Mouse (Mus musculus) neural tube, embryonic 14.5 days (tissue): ENCODE measurements at regions not wholly inside any gene's neighbourhood (a gene's known extent, or its start where the extent isn't known, plus 50 kb on each side); places are given as distances from the start of the nearest gene placed in this dataset.

Experiments used
- ATAC-seq: fragments of 200-750 bp; cut with Nextera tagmentation; 2 replicates; pipeline ENCODE4 v1.8.0; 2017; ENCODE audit warnings: low read depth, mild to moderate bottlenecking, moderate TSS enrichment, moderate library complexity
- H3K27ac ChIP-seq: fragments of 300-500 bp; sonication (generic); 2 replicates; pipeline ENCODE4 v1.5.1; 2014; ENCODE audit warnings: low read depth, mild to moderate bottlenecking, control low read depth, low read length, moderate library complexity, mixed read lengths
- H3K27me3 ChIP-seq: fragments of 300-500 bp; sonication (generic); 2 replicates; pipeline ENCODE4 v1.6.1; 2014; ENCODE audit warnings: low read length; ENCODE audit not compliant: control insufficient read depth, insufficient read depth
- H3K36me3 ChIP-seq: fragments of 300-500 bp; sonication (generic); 2 replicates; pipeline ENCODE4 v1.6.1; 2014; ENCODE audit warnings: low read length, mixed read lengths; ENCODE audit not compliant: control insufficient read depth, insufficient read depth
- H3K4me1 ChIP-seq: fragments of 300-500 bp; sonication (generic); 2 replicates; pipeline ENCODE4 v1.6.1; 2014; ENCODE audit warnings: low read length; ENCODE audit not compliant: control insufficient read depth, insufficient read depth
- H3K4me2 ChIP-seq: fragments of 300-500 bp; sonication (generic); 2 replicates; pipeline ENCODE4 v1.6.1; 2014; ENCODE audit warnings: mild to moderate bottlenecking, low read depth, low read length, control low read depth
- H3K4me3 ChIP-seq: fragments of 300-500 bp; sonication (generic); 2 replicates; pipeline ENCODE4 v1.5.1; 2014; ENCODE audit warnings: low read depth, low read length, control low read depth, mixed read lengths
- H3K9ac ChIP-seq: fragments of 300-500 bp; sonication (generic); replicated peaks from 2 replicates; pipeline ENCODE4 v1.6.1; 2014; ENCODE audit warnings: low read depth, mild to moderate bottlenecking, control low read depth, low read length, mixed read lengths
- H3K9me3 ChIP-seq: fragments of 300-500 bp; sonication (generic); 2 replicates; pipeline ENCODE4 v1.6.1; 2016; ENCODE audit warnings: low read length; ENCODE audit not compliant: control insufficient read depth
- WGBS: fragments of 180-500 bp; shearing (Covaris S2); extraction: QIAGEN DNeasy Blood & Tissue Kit; methylation state at CpG from one replicate; pipeline ENCODE4 v1.1.7; 2014; 5-methylcytosine and 5-hydroxymethylcytosine counted together

DNA sequence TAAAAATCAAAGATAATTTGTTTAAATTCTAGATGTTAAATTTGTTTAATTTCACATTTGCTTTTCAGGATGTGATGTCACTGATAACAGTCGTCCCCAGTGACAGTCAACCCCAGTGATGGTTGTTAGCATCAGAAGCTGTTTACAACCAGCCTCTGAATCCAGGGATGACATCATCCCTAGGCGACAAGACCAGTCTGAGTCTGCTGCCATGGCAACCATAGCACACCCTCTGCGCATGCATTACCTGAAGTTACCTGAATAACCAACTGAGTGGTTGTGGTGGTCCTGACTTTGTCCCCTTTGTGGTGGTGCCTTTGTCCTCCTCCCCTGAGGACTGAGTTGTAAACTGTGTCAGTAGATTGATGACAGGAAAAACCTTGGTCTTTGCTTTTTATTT, 92.0 kb upstream of the Zfp644 start:
- H3K4me3 ChIP-seq: no peak overlapping the region
- no peaks in the 10 kb centered on the region for H3K9me3 ChIP-seq
- WGBS: 44% methylated on average over 3 of the region's 3 CpGs
- H3K27ac ChIP-seq: no peak overlapping the region
- no peaks in the 10 kb centered on the region for H3K36me3 ChIP-seq
- no peak overlapping the region for H3K9ac ChIP-seq
- H3K27me3 ChIP-seq: no peaks in the 10 kb centered on the region
- H3K4me1 ChIP-seq: no peaks in the 10 kb centered on the region
- 0 out of 2 replicates have a peak, but pooled peaks have one; percentile 32 for ATAC-seq
- H3K4me2 ChIP-seq: no peak overlapping the region

DNA sequence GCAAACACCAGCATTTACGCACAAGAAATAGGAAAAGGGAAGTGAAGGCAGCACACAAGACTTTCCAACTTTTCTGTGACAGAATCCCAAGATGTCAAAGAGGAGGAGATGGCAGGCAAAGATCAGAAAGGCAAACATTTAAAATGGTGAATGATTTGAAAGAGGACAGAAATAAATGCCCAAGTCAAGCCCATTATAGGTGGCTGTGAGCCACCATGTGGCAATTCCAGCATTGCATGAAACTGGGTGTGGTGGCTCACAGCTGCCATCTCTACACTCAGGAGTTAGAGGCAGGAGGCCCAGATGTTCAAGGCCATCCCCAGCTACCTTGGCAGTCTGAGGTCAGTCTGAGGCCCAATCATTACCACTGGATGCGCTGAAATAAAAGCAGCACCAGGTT, 88.0 kb upstream of the Zfp644 start:
- no peaks in the 10 kb centered on the region for H3K9me3 ChIP-seq
- no peak for ATAC-seq
- H3K4me1 ChIP-seq: no peaks in the 10 kb centered on the region
- H3K36me3 ChIP-seq: no peaks in the 10 kb centered on the region
- no peak overlapping the region for H3K9ac ChIP-seq
- H3K27me3 ChIP-seq: no peaks in the 10 kb centered on the region
- WGBS: 80% methylated on average over 2 of the region's 2 CpGs
- no peak overlapping the region for H3K27ac ChIP-seq
- no peak overlapping the region for H3K4me3 ChIP-seq
- no peak overlapping the region for H3K4me2 ChIP-seq

DNA sequence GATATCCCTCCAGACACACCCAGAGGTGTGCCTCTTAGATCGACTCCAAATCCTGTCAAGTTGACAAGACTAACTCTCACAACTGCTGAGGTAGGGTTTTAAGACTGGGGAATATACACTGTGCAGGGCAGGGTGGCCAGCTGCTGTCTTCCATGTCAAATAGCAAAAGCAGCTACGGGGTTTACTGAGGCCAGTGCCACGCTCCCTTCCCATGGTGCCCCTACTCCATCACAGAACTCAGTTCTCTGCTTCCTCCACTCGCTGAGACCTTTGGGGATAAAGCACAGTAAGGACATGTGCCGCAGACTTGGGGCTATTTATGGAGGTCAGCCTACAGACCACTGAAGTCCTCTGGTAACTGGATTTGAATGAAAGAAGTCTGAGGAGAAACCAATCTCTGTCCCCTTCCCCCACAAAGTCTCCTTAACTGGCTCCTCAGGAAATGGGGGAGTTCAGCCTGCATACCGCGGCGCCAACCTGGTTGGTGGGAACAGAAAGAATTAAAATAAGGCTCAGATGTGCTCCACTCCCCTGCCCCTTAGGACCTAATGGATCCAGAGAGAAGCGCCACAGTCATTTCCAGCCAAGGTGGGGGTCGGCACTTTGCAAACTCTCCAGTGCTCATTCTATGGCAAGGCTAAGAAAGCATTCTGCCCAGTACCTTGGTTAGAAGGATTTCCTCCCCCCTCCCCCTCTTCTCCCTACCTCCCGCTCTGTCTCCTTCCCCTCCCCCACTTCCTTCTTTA, 87.0 kb upstream of the Zfp644 start:
- no peaks in the 10 kb centered on the region for H3K36me3 ChIP-seq
- peak overlapping the region; percentile 35; the same call in 1 of the 2 replicates for H3K4me2 ChIP-seq
- no peak overlapping the region for H3K4me3 ChIP-seq
- ATAC-seq: no peak
- H3K9me3 ChIP-seq: no peaks in the 10 kb centered on the region
- H3K27me3 ChIP-seq: no peaks in the 10 kb centered on the region
- H3K27ac ChIP-seq: no peak overlapping the region
- 22% methylated on average over 11 of the region's 11 CpGs for WGBS
- H3K4me1 ChIP-seq: no peaks in the 10 kb centered on the region
- H3K9ac ChIP-seq: no peak overlapping the region

DNA sequence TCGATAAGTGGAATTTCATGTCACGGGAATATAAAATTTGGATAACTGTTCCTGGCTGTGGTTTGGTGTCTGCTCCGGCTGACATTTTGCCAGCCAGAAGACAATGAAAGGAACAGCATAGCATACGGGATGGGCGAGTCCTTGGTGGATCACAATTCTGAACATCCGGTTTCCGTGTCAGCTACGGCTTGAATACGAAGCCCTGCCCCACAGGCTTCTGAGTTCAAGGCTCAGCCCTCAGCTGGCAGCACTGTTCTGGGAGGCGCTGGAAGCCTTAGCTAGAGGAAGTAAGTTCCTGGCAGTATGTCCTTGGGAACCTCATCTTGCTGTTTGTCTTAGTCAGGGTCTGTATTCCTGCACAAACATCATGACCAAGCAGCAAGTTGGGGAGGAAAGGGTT, 83.7 kb upstream of the Zfp644 start:
- no peak for ATAC-seq
- Histone ChIP-seq H3K36me3 (no peaks in the 10 kb centered on the region), H3K4me1 (no peaks in the 10 kb centered on the region), H3K27me3 (no peaks in the 10 kb centered on the region), H3K27ac (no peak overlapping the region), H3K9me3 (no peaks in the 10 kb centered on the region), H3K9ac (no peak overlapping the region), H3K4me2 (no peak overlapping the region), H3K4me3 (no peak overlapping the region)
- 93% methylated on average over 10 of the region's 10 CpGs for WGBS

DNA sequence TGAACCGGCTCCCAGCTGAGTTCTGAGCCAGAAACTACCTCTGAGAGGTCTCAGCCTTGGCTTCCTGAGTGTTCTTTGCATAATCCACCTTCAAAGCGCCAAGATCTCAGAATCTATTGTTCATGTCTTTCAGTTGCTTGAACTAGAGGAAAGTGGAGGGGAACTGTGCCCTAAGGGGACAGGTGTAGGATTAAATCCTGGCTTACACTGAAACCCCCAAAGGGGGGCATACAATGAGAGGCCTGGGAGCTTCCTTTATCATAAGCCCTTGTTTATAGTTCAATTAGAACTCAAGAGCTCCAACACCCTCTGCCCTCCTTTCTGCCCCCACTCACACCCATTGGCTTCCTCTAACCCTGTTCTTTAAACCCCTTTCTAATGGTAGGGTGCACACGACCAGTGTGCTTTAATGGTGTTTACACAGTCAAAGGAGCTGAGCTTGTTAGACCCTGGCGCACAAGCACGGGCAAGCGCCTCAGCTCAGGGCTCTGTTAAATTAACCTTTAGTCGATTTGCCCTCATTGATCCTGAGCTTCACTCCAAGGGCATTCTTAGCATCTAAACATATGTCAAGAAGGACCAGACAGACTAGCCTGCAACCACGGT, 81.2 kb upstream of the Zfp644 start:
- no peak for ATAC-seq
- no peak overlapping the region for H3K27ac ChIP-seq
- H3K4me2 ChIP-seq: no peak overlapping the region
- H3K9me3 ChIP-seq: no peaks in the 10 kb centered on the region
- H3K9ac ChIP-seq: no peak overlapping the region
- no peaks in the 10 kb centered on the region for H3K36me3 ChIP-seq
- H3K4me1 ChIP-seq: 0 out of 2 replicates have a peak, but pooled peaks cover under 1% of the 10 kb centered on the region
- H3K4me3 ChIP-seq: no peak overlapping the region
- no peaks in the 10 kb centered on the region for H3K27me3 ChIP-seq
- WGBS: 45% methylated on average over 8 of the region's 8 CpGs

DNA sequence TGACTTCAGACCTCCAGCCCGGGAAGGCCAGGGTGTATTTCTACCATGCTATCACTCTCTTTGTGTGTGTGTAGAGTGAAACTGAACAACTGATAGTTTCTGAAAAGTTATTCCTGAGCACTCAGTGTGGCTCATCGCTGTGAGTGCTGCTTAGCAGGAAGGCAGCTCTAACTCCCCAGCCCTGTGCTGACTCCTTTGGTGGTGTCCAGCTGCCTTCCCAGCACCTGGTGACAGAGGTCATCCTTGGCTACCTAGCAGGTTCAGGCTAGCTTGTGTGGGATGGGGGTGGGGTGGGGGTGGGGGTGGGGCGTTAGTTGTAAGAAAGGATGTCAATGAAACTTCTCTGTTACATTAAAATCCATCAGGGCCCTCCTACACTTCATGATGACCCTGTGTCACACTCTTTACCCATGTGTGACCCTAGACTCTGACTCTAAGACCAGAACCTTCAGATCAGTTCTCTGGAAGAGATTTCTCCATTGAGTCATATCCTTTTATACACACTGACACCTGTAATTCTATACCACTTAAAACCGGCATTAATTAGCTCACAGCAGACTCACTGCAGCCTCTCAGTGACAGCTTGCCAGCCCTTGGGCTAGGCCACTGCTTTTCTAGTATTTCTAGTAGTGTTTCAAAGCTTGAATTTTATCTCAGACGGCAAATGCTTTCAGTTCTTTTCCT, 78.1 kb upstream of the Zfp644 start:
- 0 out of 2 replicates have a peak, but pooled peaks cover 3% of the 10 kb centered on the region for H3K4me1 ChIP-seq
- no peak for ATAC-seq
- H3K4me3 ChIP-seq: no peak overlapping the region
- H3K4me2 ChIP-seq: no peak overlapping the region
- no peaks in the 10 kb centered on the region for H3K9me3 ChIP-seq
- H3K9ac ChIP-seq: no peak overlapping the region
- H3K27ac ChIP-seq: no peak overlapping the region
- no peaks in the 10 kb centered on the region for H3K36me3 ChIP-seq
- no peaks in the 10 kb centered on the region for H3K27me3 ChIP-seq
- 66% methylated on average over 5 of the region's 5 CpGs for WGBS

DNA sequence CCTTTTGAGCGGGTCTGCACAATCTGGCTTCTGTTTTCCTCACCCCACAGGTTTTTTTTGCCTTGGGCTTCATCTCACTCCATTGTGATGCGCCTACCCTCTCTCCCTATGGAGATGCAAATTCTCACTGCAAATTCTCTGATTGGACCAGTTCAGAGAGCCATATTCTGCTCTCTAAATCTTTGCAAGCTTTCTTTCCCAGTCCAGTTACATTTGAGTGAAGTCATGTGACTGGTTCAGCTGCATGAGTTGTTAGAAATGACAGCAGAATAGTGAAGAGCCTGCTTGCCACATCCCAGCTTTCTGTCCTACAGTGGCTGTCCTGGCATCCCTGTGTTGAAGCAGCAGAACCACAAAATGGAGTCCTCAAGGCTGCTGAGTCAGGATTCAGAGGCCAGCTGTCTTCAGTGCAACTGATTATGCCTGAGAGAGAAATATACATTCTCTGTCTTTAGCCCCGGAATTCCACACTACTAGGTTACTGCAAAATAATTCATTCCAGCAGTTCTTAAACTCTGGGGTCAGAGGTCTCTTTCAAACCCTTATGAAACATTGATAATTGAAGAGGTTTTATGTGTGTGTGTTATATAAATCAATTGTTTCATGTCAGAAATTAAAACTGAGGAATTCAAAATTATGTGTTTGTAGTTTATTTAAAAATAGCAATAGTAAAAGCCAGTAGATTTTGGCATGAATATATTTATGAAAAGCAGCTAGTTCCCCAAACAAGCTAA, 76.3 kb upstream of the Zfp644 start:
- H3K4me3 ChIP-seq: no peak overlapping the region
- no peak overlapping the region for H3K4me2 ChIP-seq
- no peak overlapping the region for H3K9ac ChIP-seq
- peak overlapping the region; percentile 28; the same call in 1 of the 2 replicates for H3K27ac ChIP-seq
- 0 out of 2 replicates have a peak, but pooled peaks cover 3% of the 10 kb centered on the region for H3K4me1 ChIP-seq
- no peaks in the 10 kb centered on the region for H3K9me3 ChIP-seq
- H3K36me3 ChIP-seq: no peaks in the 10 kb centered on the region
- no peaks in the 10 kb centered on the region for H3K27me3 ChIP-seq
- 23% methylated on average over 3 of the region's 3 CpGs for WGBS
- no peak; the same call in 1 of the 2 replicates for ATAC-seq

DNA sequence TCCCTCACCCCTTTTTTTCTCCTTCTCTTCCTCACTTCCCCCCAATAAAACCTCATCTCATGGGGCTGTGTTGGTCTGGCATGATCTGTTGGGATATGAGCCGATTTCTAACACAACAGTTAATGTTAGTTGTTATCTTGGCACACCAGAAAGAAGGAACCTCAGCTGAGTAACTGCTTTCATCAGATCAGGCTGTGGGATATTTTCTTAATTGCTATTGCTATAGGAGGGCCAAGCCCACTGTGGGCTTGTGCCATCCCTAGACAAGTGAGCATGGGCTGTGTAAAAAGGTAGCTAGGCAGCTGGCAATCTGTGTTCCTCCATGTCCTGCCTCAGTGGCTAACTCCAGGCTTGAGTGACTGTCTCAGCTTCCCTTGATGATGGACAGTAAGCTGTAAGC, 73.9 kb upstream of the Zfp644 start:
- H3K4me2 ChIP-seq: no peak overlapping the region
- 0 out of 2 replicates have a peak, but pooled peaks cover 3% of the 10 kb centered on the region for H3K4me1 ChIP-seq
- WGBS: 83% methylated on average over 1 of the region's 1 CpGs
- H3K36me3 ChIP-seq: no peaks in the 10 kb centered on the region
- no peak overlapping the region for H3K4me3 ChIP-seq
- H3K9me3 ChIP-seq: no peaks in the 10 kb centered on the region
- ATAC-seq: no peak
- H3K27me3 ChIP-seq: no peaks in the 10 kb centered on the region
- H3K27ac ChIP-seq: no peak overlapping the region
- no peak overlapping the region for H3K9ac ChIP-seq
